Mouse (Mus musculus): ENCODE results near the gene Zbed5.
"Not testable (repeated sequence)": the region's sequence is repeated elsewhere in the genome, so short reads cannot be mapped to it uniquely, and the experiment has no call there.

The Zbed5 gene

GRCm38 (mm10) chr5:129895198-129896088 is at the start of gene Zbed5:
Gene Zbed5 (plus strand): TSS chr5:129895723.
- in situ Hi-C loops (cut with MboI) = no loop called here

- in situ Hi-C loops (cut with MboI) = no loop called here
Observed at GRCm38 (mm10) chr5:129846752-129847557, 48.6 kb upstream of the Zbed5 start, which contains the start of gene Sumf2. Gene Sumf2 (plus strand): TSS chr5:129846986.

- in situ Hi-C loops (cut with MboI) = no loop called here
Observed at GRCm38 (mm10) chr5:129847558-129847820, 48.0 kb upstream of the Zbed5 start.

- in situ Hi-C loops (cut with MboI) = no loop called here
Observed at GRCm38 (mm10) chr5:129855163-129855562, 40.4 kb upstream of the Zbed5 start.

- in situ Hi-C loops (cut with MboI) = no loop called here
Observed at GRCm38 (mm10) chr5:129856414-129856813, 39.1 kb upstream of the Zbed5 start.

- in situ Hi-C loops (cut with MboI) = no loop called here
Observed at GRCm38 (mm10) chr5:129862325-129862724, 33.2 kb upstream of the Zbed5 start.

- in situ Hi-C loops (cut with MboI) = no loop called here
Observed at GRCm38 (mm10) chr5:129864467-129864866, 31.1 kb upstream of the Zbed5 start.

- in situ Hi-C loops (cut with MboI) = no loop called here
Observed at GRCm38 (mm10) chr5:129865841-129866240, 29.7 kb upstream of the Zbed5 start.

- in situ Hi-C loops (cut with MboI) = no loop called here
Observed at GRCm38 (mm10) chr5:129869238-129869995, 26.1 kb upstream of the Zbed5 start.

- in situ Hi-C loops (cut with MboI) = no loop called here
Observed at GRCm38 (mm10) chr5:129871238-129871637, 24.3 kb upstream of the Zbed5 start.

- in situ Hi-C loops (cut with MboI) = no loop called here
Observed at GRCm38 (mm10) chr5:129873942-129874341, 21.6 kb upstream of the Zbed5 start.

GRCm38 (mm10) chr5:129875098-129875497 is 20.4 kb upstream of the Zbed5 start:
- in situ Hi-C loops (cut with MboI) = no loop called here

GRCm38 (mm10) chr5:129877731-129878455 is 17.6 kb upstream of the Zbed5 start:
- in situ Hi-C loops (cut with MboI) = no loop called here

GRCm38 (mm10) chr5:129878946-129879345 is 16.6 kb upstream of the Zbed5 start:
- in situ Hi-C loops (cut with MboI) = no loop called here

- in situ Hi-C loops (cut with MboI) = no loop called here
Observed at GRCm38 (mm10) chr5:129879888-129880287, 15.6 kb upstream of the Zbed5 start.

- in situ Hi-C loops (cut with MboI) = no loop called here
Observed at GRCm38 (mm10) chr5:129886271-129886670, 9.3 kb upstream of the Zbed5 start.

- in situ Hi-C loops (cut with MboI) = no loop called here
Observed at GRCm38 (mm10) chr5:129886911-129887636, 8.4 kb upstream of the Zbed5 start, which contains the start of gene Chchd2. Gene Chchd2 (minus strand): TSS chr5:129887470.

GRCm38 (mm10) chr5:129890390-129890789 is 5.1 kb upstream of the Zbed5 start:
- in situ Hi-C loops (cut with MboI) = not testable (repeated sequence)

- in situ Hi-C loops (cut with MboI) = no loop called here
Observed at GRCm38 (mm10) chr5:129898449-129898848, 2.9 kb downstream of the Zbed5 start, which contains the start of gene Phkg1. Gene Phkg1 (minus strand): TSS chr5:129898549.

- in situ Hi-C loops (cut with MboI) = no loop called here
Observed at GRCm38 (mm10) chr5:129907775-129908174, 12.3 kb downstream of the Zbed5 start.

Measured in mature B cell (primary cell).